Mouse (Mus musculus) myocyte (in vitro differentiated cells): ENCODE data around the gene 2310034G01Rik.

Experiments used
- CEBPB ChIP-seq: IDR thresholded peaks from 2 replicates; pipeline ENCODE4 v1.6.1; 2011; ENCODE audit warnings: mild to moderate bottlenecking, moderate library complexity; ENCODE audit not compliant: poor library complexity, insufficient read depth, severe bottlenecking
- E2F4 ChIP-seq: IDR thresholded peaks from one replicate; pipeline ENCODE4 v1.6.1; 2011; ENCODE audit warnings: mild to moderate bottlenecking, control low read depth, moderate library complexity; ENCODE audit not compliant: insufficient read depth
- MYOG ChIP-seq, 3 experiments: IDR thresholded peaks; one replicate each; pipeline ENCODE4 v1.6.1; 2011; ENCODE audit warnings: control low read depth in 2 of 3, low read depth in 2 of 3, mild to moderate bottlenecking in 2 of 3; ENCODE audit not compliant: insufficient read length in 2 of 3, control insufficient read depth in 1 of 3, insufficient read depth in 1 of 3
- POLR2A ChIP-seq: IDR thresholded peaks from one replicate; pipeline ENCODE4 v1.6.1; 2011; ENCODE audit warnings: low read depth, mild to moderate bottlenecking, control low read depth, moderate library complexity; ENCODE audit not compliant: insufficient read length
- TCF12 ChIP-seq: IDR thresholded peaks from one replicate; pipeline ENCODE4 v1.6.1; 2011; ENCODE audit warnings: mild to moderate bottlenecking, control low read depth; ENCODE audit not compliant: poor library complexity, insufficient read depth, severe bottlenecking
- USF1 ChIP-seq: IDR thresholded peaks from one replicate; pipeline ENCODE4 v1.6.1; 2011; ENCODE audit warnings: low read depth, mild to moderate bottlenecking, control low read depth, moderate library complexity

GRCm38 (mm10) chr19:46329031-46329641, 21.0 kb downstream of the 2310034G01Rik start:
- no peak for TF ChIP-seq POLR2A
- no peak for TF ChIP-seq USF1
- TF ChIP-seq CEBPB, result no peak
- TF ChIP-seq TCF12, result no peak
- TF ChIP-seq E2F4, result no peak
- TF ChIP-seq MYOG (IDR thresholded peaks at IDR 0.05; ENCODE audit: control insufficient read depth in 1 of 3, insufficient read depth in 1 of 3, insufficient read length in 2 of 3, low read depth in 2 of 3), result no peak
